Mouse (Mus musculus): ENCODE results near the gene Robo1.

GRCm38 (mm10) chr16:72276390-72277074, 31.6 kb upstream of the Robo1 start:
- no peak for TF ChIP-seq CTCF (IDR thresholded peaks at IDR 0.05; ENCODE audit: low read depth)
- no peak for TF ChIP-seq EP300 (optimal IDR thresholded peaks at IDR 0.05)
